9 mouse cellular contexts compared by ENCODE assay signal in genomic region chr6:124921539-124921938, GRCm38 (mm10). TPM values are rescaled to one million over a fixed set of nuclear protein-coding genes. Genes with fewer than 3 reads are reported as not detected.
A peak's percentile ranks its signal among the peaks of the same experiment; 100 is the strongest.
DNase-seq lines count a peak whose midpoint lies in the region; ATAC-seq and TF ChIP-seq lines count a peak whose summit lies in the region.
"Had no signal": no experiment of that assay in that cellular context is flagged by ENCODE, and none has a peak within 500 bp of the region (broad histone marks: within the 10 kb centered on the region; RNA-seq: fewer than 3 reads in every experiment).

No protein-coding gene starts in this region.

- TF ChIP-seq CTCF in lung, adult 2 months (IDR thresholded peaks at IDR 0.05; ENCODE audit: insufficient read depth, low read length), result no peak

- 48% methylated on average over 4 of the region's 4 CpGs for WGBS in lung, embryonic 15.5 days
- 41% methylated on average over 4 of the region's 4 CpGs for WGBS in lung, adult 2 months
- 56% methylated on average over 4 of the region's 4 CpGs for WGBS in intestine, embryonic 14.5 days

- H3K9me3 ChIP-seq in lung, embryonic 15.5 days, result no peaks in the 10 kb centered on the region
- H3K9me3 ChIP-seq in intestine, embryonic 14.5 days (ENCODE audit: control insufficient read depth, low read length), result no peaks in the 10 kb centered on the region

- H3K27ac ChIP-seq in lung, embryonic 15.5 days, result peak overlapping the region; percentile 100
- H3K27ac ChIP-seq in intestine, embryonic 14.5 days (ENCODE audit: low read depth), result peak overlapping the region; percentile 99

- no peak overlapping the region for H3K9ac ChIP-seq in lung, embryonic 15.5 days
- no peak overlapping the region for H3K9ac ChIP-seq in intestine, embryonic 14.5 days (ENCODE audit: low read length)

- no peaks in the 10 kb centered on the region for H3K36me3 ChIP-seq in lung, embryonic 15.5 days
- no peaks in the 10 kb centered on the region for H3K36me3 ChIP-seq in intestine, embryonic 14.5 days (ENCODE audit: control insufficient read depth, insufficient read depth, low read length)

- no peak overlapping the region for H3K4me2 ChIP-seq in lung, embryonic 15.5 days
- no peak overlapping the region for H3K4me2 ChIP-seq in intestine, embryonic 14.5 days (ENCODE audit: low read length)

- ATAC-seq in lung, embryonic 15.5 days (ENCODE audit: borderline replicate concordance, extremely low read depth, low FRiP score, low TSS enrichment), result no peak
- no peak for ATAC-seq in intestine, embryonic 14.5 days (replicated peaks; ENCODE audit: low FRiP score, low TSS enrichment, low read depth)
- ATAC-seq in neutrophil, adult 5-6 weeks (ENCODE audit: extremely low read depth, insufficient number of reproducible peaks, low FRiP score, poor library complexity, severe bottlenecking), result peak; percentile 46

- no peak overlapping the region for H3K4me3 ChIP-seq in lung, embryonic 15.5 days
- no peak overlapping the region for H3K4me3 ChIP-seq in lung, adult 2 months (replicated peaks; ENCODE audit: extremely low read depth, low read depth, low read length)
- no peak overlapping the region for H3K4me3 ChIP-seq in intestine, embryonic 14.5 days (ENCODE audit: low read depth, low read length)

- TF ChIP-seq POLR2A in lung, adult 2 months (IDR thresholded peaks at IDR 0.05; ENCODE audit: borderline replicate concordance, extremely low read depth, low read depth, low read length), result no peak

- H3K4me1 ChIP-seq in lung, embryonic 15.5 days, result peaks cover 56% of the 10 kb centered on the region
- H3K4me1 ChIP-seq in lung, adult 2 months (ENCODE audit: control insufficient read depth, insufficient read depth, low read length), result peaks cover 17% of the 10 kb centered on the region
- H3K4me1 ChIP-seq in intestine, embryonic 14.5 days (replicated peaks; ENCODE audit: control insufficient read depth, insufficient read depth, low read length), result peaks cover 46% of the 10 kb centered on the region

- peak; percentile 42 to 51 for DNase-seq in adrenal gland, adult (ENCODE audit: inconsistent age in 2 of 2, low spot score in 1 of 2)
- DNase-seq in adrenal gland, postnatal 4 days (ENCODE audit: low spot score in 2 of 2), result no peak
- DNase-seq in lung, adult 2 months, result no peak
- no peak for DNase-seq in intestine, embryonic 14.5 days (ENCODE audit: low spot score)
- DNase-seq in spleen, postnatal 14 days (ENCODE audit: low spot score in 2 of 2), result no peak
- DNase-seq in thymus, postnatal 0 days (ENCODE audit: low spot score), result no peak

- no peaks in the 10 kb centered on the region for H3K27me3 ChIP-seq in lung, embryonic 15.5 days
- H3K27me3 ChIP-seq in intestine, embryonic 14.5 days (replicated peaks; ENCODE audit: control insufficient read depth, insufficient read depth, low read length), result no peaks in the 10 kb centered on the region

RNA-seq across cellular contexts. Expression of gene Ptms, which starts 1.6 kb away (rescaled TPM):
- total RNA-seq in adrenal gland, postnatal 4 days (2021), result 100 to 1,000 TPM; 692 to 728 TPM
- 454 and 458 TPM in 2 replicates for polyA plus RNA-seq in lung, embryonic 15.5 days (2015; fragmentation: Nextera tagmentation; extraction: Ambion mirVana)
- polyA plus RNA-seq in lung, adult 2 months (2012; rRNA removed), result 1,982 and 2,310 TPM in 2 replicates
- polyA plus RNA-seq in intestine, embryonic 14.5 days (2014; fragmentation: Nextera tagmentation; extraction: Ambion mirVana), result 232 and 257 TPM in 2 replicates
- 94.0 and 109 TPM in 2 replicates for total RNA-seq in neutrophil, adult 5-6 weeks (2017)
- 204 and 256 TPM in 2 replicates for polyA plus RNA-seq in thymus, postnatal 0 days (2015; fragmentation: Nextera tagmentation; extraction: Ambion mirVana)

RNA-seq across cellular contexts. Expression of gene Mlf2, which starts 9.6 kb away (rescaled TPM):
- total RNA-seq in adrenal gland, postnatal 4 days (2021), result 100 to 1,000 TPM; 257 to 265 TPM
- 378 and 389 TPM in 2 replicates for polyA plus RNA-seq in lung, embryonic 15.5 days (2015; fragmentation: Nextera tagmentation; extraction: Ambion mirVana)
- 313 and 336 TPM in 2 replicates for polyA plus RNA-seq in lung, adult 2 months (2012; rRNA removed)
- 352 and 357 TPM in 2 replicates for polyA plus RNA-seq in intestine, embryonic 14.5 days (2014; fragmentation: Nextera tagmentation; extraction: Ambion mirVana)
- 56.3 and 57.7 TPM in 2 replicates for total RNA-seq in neutrophil, adult 5-6 weeks (2017)
- polyA plus RNA-seq in thymus, postnatal 0 days (2015; fragmentation: Nextera tagmentation; extraction: Ambion mirVana), result 267 and 277 TPM in 2 replicates

RNA-seq across cellular contexts. Expression of gene Lag3, which starts 10.0 kb away (rescaled TPM):
- total RNA-seq in adrenal gland, postnatal 4 days (2021), result 1 to 10 TPM; 1.5 to 1.7 TPM
- polyA plus RNA-seq in lung, embryonic 15.5 days (2015; fragmentation: Nextera tagmentation; extraction: Ambion mirVana), result 2.3 TPM in 2 replicates
- 1.4 and 1.9 TPM in 2 replicates for polyA plus RNA-seq in lung, adult 2 months (2012; rRNA removed)
- 1.8 and 2.1 TPM in 2 replicates for polyA plus RNA-seq in intestine, embryonic 14.5 days (2014; fragmentation: Nextera tagmentation; extraction: Ambion mirVana)
- total RNA-seq in neutrophil, adult 5-6 weeks (2017), result 0.25 and 0.70 TPM in 2 replicates
- 5.5 and 6.1 TPM in 2 replicates for polyA plus RNA-seq in thymus, postnatal 0 days (2015; fragmentation: Nextera tagmentation; extraction: Ambion mirVana)

RNA-seq across cellular contexts. Expression of gene Cd4, which starts 33.5 kb away (rescaled TPM):
- under 1 TPM; 0.62 to 0.84 TPM for total RNA-seq in adrenal gland, postnatal 4 days (2021)
- polyA plus RNA-seq in lung, embryonic 15.5 days (2015; fragmentation: Nextera tagmentation; extraction: Ambion mirVana), result 0.08 and 0.26 TPM in 2 replicates
- polyA plus RNA-seq in lung, adult 2 months (2012; rRNA removed), result 1.9 and 2.7 TPM in 2 replicates
- polyA plus RNA-seq in intestine, embryonic 14.5 days (2014; fragmentation: Nextera tagmentation; extraction: Ambion mirVana), result 0.28 and 0.37 TPM in 2 replicates
- 6.8 and 7.1 TPM in 2 replicates for total RNA-seq in neutrophil, adult 5-6 weeks (2017)
- 102 TPM in 2 replicates for polyA plus RNA-seq in thymus, postnatal 0 days (2015; fragmentation: Nextera tagmentation; extraction: Ambion mirVana)
- total RNA-seq: megakaryocyte-erythroid progenitor cell, adult 5-6 weeks had no signal

RNA-seq across cellular contexts. Expression of gene Cops7a, which starts 43.8 kb away (rescaled TPM):
- total RNA-seq in adrenal gland, postnatal 4 days (2021), result 100 to 1,000 TPM; 143 to 151 TPM
- polyA plus RNA-seq in lung, embryonic 15.5 days (2015; fragmentation: Nextera tagmentation; extraction: Ambion mirVana), result 142 and 151 TPM in 2 replicates
- 178 and 213 TPM in 2 replicates for polyA plus RNA-seq in lung, adult 2 months (2012; rRNA removed)
- polyA plus RNA-seq in intestine, embryonic 14.5 days (2014; fragmentation: Nextera tagmentation; extraction: Ambion mirVana), result 155 and 159 TPM in 2 replicates
- total RNA-seq in neutrophil, adult 5-6 weeks (2017), result 19.1 and 23.7 TPM in 2 replicates
- 86.0 and 95.5 TPM in 2 replicates for polyA plus RNA-seq in thymus, postnatal 0 days (2015; fragmentation: Nextera tagmentation; extraction: Ambion mirVana)

Comparison
In these comparisons a context has a peak if more than half of its experiments do, and no peak if none do; other contexts are left out.
1. DNase-seq: peak in adrenal gland, adult (2 of 2); none in adrenal gland, postnatal 4 days (0 of 2), lung, adult 2 months (single experiment), intestine, embryonic 14.5 days (single experiment), spleen, postnatal 14 days (0 of 2) and thymus, postnatal 0 days (single experiment).